Comparison of ENCODE assay signal across 33 mouse cellular contexts in genomic region chr8:108859001-108859400, GRCm38 (mm10).
A peak's percentile ranks its signal among the peaks of the same experiment; 100 is the strongest.
DNase-seq lines count a peak whose midpoint lies in the region; ATAC-seq and TF ChIP-seq lines count a peak whose summit lies in the region.
"Had no signal": no experiment of that assay in that cellular context is flagged by ENCODE, and none has a peak within 500 bp of the region (broad histone marks: within the 10 kb centered on the region; RNA-seq: fewer than 3 reads in every experiment).

No protein-coding gene starts in this region.

- H3K27me3 ChIP-seq in midbrain, embryonic 16.5 days (ENCODE audit: control insufficient read depth, insufficient read depth, low read depth, low read length): no peaks in the 10 kb centered on the region
- H3K27me3 ChIP-seq in midbrain, postnatal 0 days (ENCODE audit: insufficient read depth, low read length): no peaks in the 10 kb centered on the region
- H3K27me3 ChIP-seq: CH12.LX; embryonic facial prominence, embryonic 13.5 days; forebrain, embryonic 13.5 days; heart, embryonic 12.5 days; heart, embryonic 15.5 days; Patski had no signal

- TF ChIP-seq POLR2A in brain, embryonic 14.5 days (IDR thresholded peaks at IDR 0.05; ENCODE audit: borderline replicate concordance, extremely low read depth, insufficient read depth, insufficient read length, poor library complexity, severe bottlenecking): no peak

- DNase-seq in lung, postnatal 36 days: peak; percentile 33
- no peak for DNase-seq in lung, postnatal 4 days
- DNase-seq in midbrain, postnatal 0 days (ENCODE audit: low spot score): no peak
- DNase-seq in brain, embryonic 14.5 days (ENCODE audit: low read depth): peak; percentile 28
- DNase-seq in left cerebral cortex, postnatal 36 days (ENCODE audit: low spot score in 2 of 2): no peak
- DNase-seq: adrenal gland, postnatal 10 days; adrenal gland, postnatal 36 days; cerebellum, adult 11-12 months; cerebellum, adult 8-10 months; cerebellum, postnatal 10 days; cerebellum, postnatal 36 days; embryo, embryonic 11 days; gastrocnemius, adult 2 months; gastrocnemius, postnatal 14 days; heart, adult 18-20 months; heart, postnatal 10 days; heart, postnatal 36 days had no signal

- H3K9me3 ChIP-seq in midbrain, embryonic 16.5 days (replicated peaks; ENCODE audit: control insufficient read depth, low read length, poor library complexity, severe bottlenecking): no peaks in the 10 kb centered on the region
- no peaks in the 10 kb centered on the region for H3K9me3 ChIP-seq in midbrain, postnatal 0 days (ENCODE audit: low read length)
- H3K9me3 ChIP-seq: embryonic facial prominence, embryonic 10.5 days; embryonic facial prominence, embryonic 13.5 days; forebrain, embryonic 13.5 days; heart, embryonic 12.5 days; heart, embryonic 15.5 days; hindbrain, embryonic 10.5 days had no signal

- intact Hi-C loops in left cerebral cortex, postnatal 36 days (cut with DNase I): no loop called here

- H3K4me3 ChIP-seq in midbrain, embryonic 16.5 days (ENCODE audit: low read depth, low read length): no peak overlapping the region
- H3K4me3 ChIP-seq in midbrain, postnatal 0 days (ENCODE audit: low read depth, low read length): no peak overlapping the region
- H3K4me3 ChIP-seq: embryonic facial prominence, embryonic 10.5 days; embryonic facial prominence, embryonic 13.5 days; erythroblast, embryonic 14.5 days; forebrain, embryonic 13.5 days; gastrocnemius, adult 2 months; heart, embryonic 12.5 days; heart, embryonic 15.5 days; hindbrain, embryonic 10.5 days had no signal

- ATAC-seq in midbrain, embryonic 16.5 days: no peak
- ATAC-seq in midbrain, postnatal 0 days (ENCODE audit: low FRiP score): no peak
- peak; percentile 68 for ATAC-seq in megakaryocyte progenitor cell, adult 5-6 weeks (replicated peaks; ENCODE audit: poor library complexity)
- no peak for ATAC-seq in CD4-positive, CD25-positive, alpha-beta regulatory T cell, adult 4 months
- ATAC-seq: forebrain, embryonic 13.5 days; forebrain, embryonic 16.5 days; hindbrain, postnatal 0 days; Patski had no signal

- H3K4me2 ChIP-seq in midbrain, embryonic 16.5 days (ENCODE audit: low read length): no peak overlapping the region
- no peak overlapping the region for H3K4me2 ChIP-seq in midbrain, postnatal 0 days (ENCODE audit: low read depth, low read length, poor library complexity, severe bottlenecking)
- H3K4me2 ChIP-seq: embryonic facial prominence, embryonic 13.5 days; forebrain, embryonic 13.5 days; heart, embryonic 12.5 days; heart, embryonic 15.5 days; hindbrain, embryonic 14.5 days had no signal

- no peaks in the 10 kb centered on the region; the same call in 1 of the 2 replicates for H3K36me3 ChIP-seq in midbrain, embryonic 16.5 days (ENCODE audit: control insufficient read depth, insufficient read depth, low read length)
- peaks cover 8% of the 10 kb centered on the region for H3K36me3 ChIP-seq in midbrain, postnatal 0 days (ENCODE audit: insufficient read depth, low read length)
- H3K36me3 ChIP-seq: G1E had no signal

- no peak overlapping the region for H3K9ac ChIP-seq in midbrain, embryonic 16.5 days (ENCODE audit: low read depth, low read length)
- no peak overlapping the region for H3K9ac ChIP-seq in midbrain, postnatal 0 days (replicated peaks; ENCODE audit: low read length, poor library complexity, severe bottlenecking)
- H3K9ac ChIP-seq: embryonic facial prominence, embryonic 13.5 days; forebrain, embryonic 13.5 days; heart, embryonic 12.5 days; heart, embryonic 15.5 days; hindbrain, embryonic 14.5 days had no signal

- H3K4me1 ChIP-seq in midbrain, embryonic 16.5 days (ENCODE audit: control insufficient read depth, insufficient read depth, low read length): peaks cover 22% of the 10 kb centered on the region; the same call in 1 of the 2 replicates
- 0 out of 2 replicates have a peak, but pooled peaks cover 7% of the 10 kb centered on the region for H3K4me1 ChIP-seq in midbrain, postnatal 0 days (ENCODE audit: insufficient read depth, low read length)

- H3K27ac ChIP-seq in midbrain, embryonic 16.5 days (ENCODE audit: low read length): peak overlapping the region; percentile 18; the same call in 1 of the 2 replicates
- no peak overlapping the region for H3K27ac ChIP-seq in midbrain, postnatal 0 days (ENCODE audit: low read depth, low read length)
- H3K27ac ChIP-seq: embryonic facial prominence, embryonic 10.5 days; embryonic facial prominence, embryonic 13.5 days; forebrain, embryonic 13.5 days; gastrocnemius, adult 2 months; heart, embryonic 15.5 days; hindbrain, embryonic 10.5 days; hindbrain, embryonic 14.5 days; hindbrain, postnatal 0 days had no signal

- 37% methylated on average over 8 of the region's 8 CpGs for WGBS in midbrain, embryonic 16.5 days
- WGBS in midbrain, postnatal 0 days: 30% methylated on average over 8 of the region's 8 CpGs

- no peak for TF ChIP-seq CTCF in midbrain, postnatal 0 days (IDR thresholded peaks at IDR 0.05)
- no peak for TF ChIP-seq CTCF in brain, embryonic 14.5 days (IDR thresholded peaks at IDR 0.05; ENCODE audit: borderline replicate concordance, extremely low read depth, insufficient read depth, insufficient read length)

Comparison
In these comparisons a context has a peak if more than half of its experiments do, and no peak if none do; other contexts are left out.
1. DNase-seq: peak in lung, postnatal 36 days (single experiment) and brain, embryonic 14.5 days (single experiment); none in lung, postnatal 4 days (0 of 2), midbrain, postnatal 0 days (single experiment) and left cerebral cortex, postnatal 36 days (0 of 2).